Mouse (Mus musculus) liver, embryonic 13.5 days (tissue): Measurements from ENCODE around the gene Ncoa3. TPM values are rescaled to one million over a fixed set of nuclear protein-coding genes. Genes with fewer than 3 reads are reported as not detected.

ENCODE experiments used
- ATAC-seq: fragments of 200-750 bp; cut with Nextera tagmentation; 2 replicates; pipeline ENCODE4 v1.8.0; 2017; ENCODE audit warnings: low read depth, mild to moderate bottlenecking, moderate number of reproducible peaks, moderate library complexity
- DNase-seq: peaks from one replicate; pipeline ENCODE4 v3.0.0; 2022
- H3K27ac ChIP-seq: fragments of 300-500 bp; sonication (generic); 2 replicates; pipeline ENCODE4 v1.5.1; 2015; ENCODE audit warnings: moderate library complexity, mild to moderate bottlenecking, inconsistent platforms
- H3K27me3 ChIP-seq: fragments of 300-500 bp; sonication (generic); 2 replicates; pipeline ENCODE4 v1.6.1; 2015; ENCODE audit warnings: mild to moderate bottlenecking, inconsistent platforms
- H3K36me3 ChIP-seq: fragments of 300-500 bp; sonication (generic); 2 replicates; pipeline ENCODE4 v1.6.1; 2015; ENCODE audit warnings: mild to moderate bottlenecking, inconsistent platforms
- H3K4me1 ChIP-seq: fragments of 300-500 bp; sonication (generic); replicated peaks from 2 replicates; pipeline ENCODE4 v1.6.1; 2015; ENCODE audit warnings: inconsistent platforms
- H3K4me2 ChIP-seq: fragments of 300-500 bp; sonication (generic); 2 replicates; pipeline ENCODE4 v1.6.1; 2015; ENCODE audit warnings: inconsistent platforms, mild to moderate bottlenecking, moderate library complexity
- H3K4me3 ChIP-seq: fragments of 300-500 bp; sonication (generic); replicated peaks from 2 replicates; pipeline ENCODE4 v1.5.1; 2015; ENCODE audit warnings: mild to moderate bottlenecking, inconsistent platforms
- H3K9ac ChIP-seq: fragments of 300-500 bp; sonication (generic); 2 replicates; pipeline ENCODE4 v1.6.1; 2015; ENCODE audit warnings: mild to moderate bottlenecking, inconsistent platforms
- H3K9me3 ChIP-seq: fragments of 300-500 bp; sonication (generic); replicated peaks from 2 replicates; pipeline ENCODE4 v1.6.1; 2016; ENCODE audit warnings: inconsistent platforms
- WGBS: fragments of 180-500 bp; shearing (Covaris S2); methylation state at CpG from one replicate; pipeline ENCODE4 v1.1.7; 2015; ENCODE audit not compliant: insufficient replicate concordance; 5-methylcytosine and 5-hydroxymethylcytosine counted together
- polyA plus RNA-seq: library from polyadenylated mRNA; unstranded; fragments of >200 nt; fragmentation: Nextera tagmentation; extraction: Ambion mirVana; gene quantifications from 2 replicates; pipeline ENCODE4 v1.2.1, GENCODE M21; 2015

Ncoa3 gene
- polyA plus RNA-seq, 1 experiment from 2014 or later: 3.5 TPM

DNA sequence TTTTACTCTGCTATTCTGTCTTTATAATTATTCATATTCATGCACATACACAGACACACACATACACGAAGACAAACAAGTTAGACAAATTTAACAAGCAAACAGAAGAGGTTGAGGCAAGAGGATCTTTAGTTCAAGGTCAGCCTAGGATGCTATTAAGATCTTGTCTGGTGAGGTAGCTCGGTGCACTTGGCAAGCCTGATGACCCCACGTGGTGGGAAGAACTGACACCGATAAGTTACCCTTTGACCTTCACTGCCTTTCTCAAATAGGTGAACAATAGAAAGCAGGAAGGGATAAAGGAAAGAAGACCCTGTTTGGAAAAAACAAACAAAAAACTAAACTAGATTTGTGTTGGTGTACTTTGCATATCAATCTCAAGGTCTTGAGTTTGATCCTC, 10.0 kb downstream of the Ncoa3 start:
- Histone ChIP-seq H3K36me3 (no peaks in the 10 kb centered on the region), H3K4me2 (no peak overlapping the region), H3K4me3 (no peak overlapping the region), H3K9ac (no peak overlapping the region), H3K4me1 (peaks cover 42% of the 10 kb centered on the region), H3K27ac (no peak overlapping the region), H3K9me3 (no peaks in the 10 kb centered on the region), H3K27me3 (no peaks in the 10 kb centered on the region)
- DNase-seq (no peak), ATAC-seq (no peak)
- 57% methylated on average over 4 of the region's 4 CpGs for WGBS

DNA sequence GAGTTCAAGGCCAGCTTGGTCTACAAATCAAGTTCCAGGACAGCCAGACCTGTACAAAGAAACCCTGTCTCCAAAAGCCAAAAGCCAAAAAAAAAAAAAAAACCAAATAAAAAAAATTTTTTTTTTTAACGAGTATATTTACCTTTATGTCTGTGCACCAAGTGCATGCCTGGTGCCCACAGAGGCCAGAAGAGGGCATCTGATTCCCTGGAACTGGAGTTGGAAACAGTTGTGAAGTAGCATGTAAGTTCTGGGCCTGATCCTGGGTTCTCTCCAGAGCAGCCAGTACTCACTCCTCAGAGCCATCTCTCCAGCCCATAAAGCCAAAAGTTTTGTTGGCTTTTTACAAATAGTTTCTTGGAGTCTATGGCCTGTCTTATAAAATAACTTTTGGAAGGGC, 10.6 kb downstream of the Ncoa3 start:
- Histone ChIP-seq H3K4me2 (no peak overlapping the region), H3K36me3 (no peaks in the 10 kb centered on the region), H3K9ac (no peak overlapping the region), H3K4me3 (no peak overlapping the region), H3K27me3 (no peaks in the 10 kb centered on the region), H3K4me1 (peaks cover 42% of the 10 kb centered on the region), H3K9me3 (no peaks in the 10 kb centered on the region), H3K27ac (no peak overlapping the region)
- 31% methylated on average over 1 of the region's 1 CpGs for WGBS
- ATAC-seq (no peak), DNase-seq (no peak)

DNA sequence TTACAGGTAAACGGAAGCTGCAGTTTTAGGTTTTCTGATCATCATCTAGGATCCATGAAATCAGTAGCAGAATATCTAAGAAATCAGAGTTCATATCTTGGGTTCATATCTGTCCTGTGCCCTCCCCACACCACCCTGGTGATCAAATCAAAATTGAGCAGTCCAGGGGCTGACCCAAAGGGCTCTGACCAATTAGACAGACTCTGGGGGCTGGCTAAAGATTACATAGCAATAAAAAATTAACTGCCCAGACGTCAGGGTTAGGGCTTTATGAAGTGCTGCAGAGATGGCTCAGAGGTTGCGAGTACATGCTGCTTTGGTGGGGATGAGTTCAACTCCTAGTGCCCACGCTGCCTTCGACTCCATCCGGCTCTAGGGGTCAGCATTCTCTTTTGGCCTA, 14.6 kb downstream of the Ncoa3 start:
- Histone ChIP-seq H3K36me3 (no peaks in the 10 kb centered on the region), H3K27me3 (peaks cover 5% of the 10 kb centered on the region; the same call in 1 of the 2 replicates), H3K4me2 (no peak overlapping the region), H3K9me3 (no peaks in the 10 kb centered on the region), H3K4me1 (peaks cover 28% of the 10 kb centered on the region), H3K4me3 (no peak overlapping the region), H3K27ac (no peak overlapping the region), H3K9ac (no peak overlapping the region)
- WGBS: 77% methylated on average over 6 of the region's 6 CpGs
- DNase-seq (no peak), ATAC-seq (no peak)

GRCm38 (mm10) chr2:166008558-166009392, 16.3 kb downstream of the Ncoa3 start:
- H3K27ac ChIP-seq: no peak overlapping the region
- no peak overlapping the region for H3K4me2 ChIP-seq
- ATAC-seq: peak; percentile 18; the same call in 1 of the 2 replicates

GRCm38 (mm10) chr2:166009393-166009947, 17.0 kb downstream of the Ncoa3 start:
- WGBS: 65% methylated on average over 3 of the region's 3 CpGs

More at GRCm38 (mm10) chr2:166008558-166009392, 16.3 kb downstream of the Ncoa3 start:
- Histone ChIP-seq H3K4me3 (no peak overlapping the region), H3K9ac (no peak overlapping the region), H3K4me1 (peaks cover 29% of the 10 kb centered on the region), H3K36me3 (no peaks in the 10 kb centered on the region), H3K27me3 (peaks cover 5% of the 10 kb centered on the region; the same call in 1 of the 2 replicates), H3K9me3 (no peaks in the 10 kb centered on the region)
- DNase-seq: no peak
- WGBS: 64% methylated on average over 8 of the region's 8 CpGs

GRCm38 (mm10) chr2:166010321-166010720, 17.9 kb downstream of the Ncoa3 start:
- H3K9ac ChIP-seq: no peak overlapping the region
- peaks cover 29% of the 10 kb centered on the region for H3K4me1 ChIP-seq
- H3K27ac ChIP-seq: no peak overlapping the region
- H3K4me2 ChIP-seq: no peak overlapping the region
- no peaks in the 10 kb centered on the region for H3K36me3 ChIP-seq
- DNase-seq: no peak
- no peak overlapping the region for H3K4me3 ChIP-seq
- peaks cover 5% of the 10 kb centered on the region; the same call in 1 of the 2 replicates for H3K27me3 ChIP-seq
- WGBS: 75% methylated on average over 12 of the region's 12 CpGs
- ATAC-seq: no peak
- H3K9me3 ChIP-seq: no peaks in the 10 kb centered on the region

More at GRCm38 (mm10) chr2:166009393-166009947, 17.0 kb downstream of the Ncoa3 start:
- no peak for ATAC-seq
- Histone ChIP-seq H3K9ac (no peak overlapping the region), H3K4me3 (no peak overlapping the region), H3K4me2 (no peak overlapping the region), H3K36me3 (no peaks in the 10 kb centered on the region), H3K4me1 (peaks cover 29% of the 10 kb centered on the region), H3K27me3 (peaks cover 5% of the 10 kb centered on the region; the same call in 1 of the 2 replicates), H3K9me3 (no peaks in the 10 kb centered on the region), H3K27ac (no peak overlapping the region)
- no peak for DNase-seq

DNA sequence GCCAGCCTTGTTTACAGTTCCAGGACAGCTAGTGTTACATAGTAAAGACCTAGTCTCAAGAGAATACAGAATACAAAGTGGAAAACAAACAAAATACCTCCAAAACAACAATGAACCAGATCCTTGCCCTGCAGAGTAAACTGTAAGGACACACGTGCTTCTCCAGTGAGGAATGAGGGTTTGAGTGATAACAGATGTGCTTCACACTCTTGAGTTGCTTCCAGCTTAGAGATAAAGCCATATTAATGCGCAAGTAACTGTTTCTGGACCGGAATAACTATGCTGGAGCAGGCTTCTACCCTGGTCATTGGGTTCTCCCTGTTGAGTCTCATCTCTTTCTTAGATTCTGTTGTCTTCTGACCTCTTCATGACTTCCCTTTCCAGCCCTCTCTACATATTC, 19.0 kb downstream of the Ncoa3 start:
- no peak overlapping the region for H3K4me2 ChIP-seq
- WGBS: 23% methylated on average over 3 of the region's 3 CpGs

DNA sequence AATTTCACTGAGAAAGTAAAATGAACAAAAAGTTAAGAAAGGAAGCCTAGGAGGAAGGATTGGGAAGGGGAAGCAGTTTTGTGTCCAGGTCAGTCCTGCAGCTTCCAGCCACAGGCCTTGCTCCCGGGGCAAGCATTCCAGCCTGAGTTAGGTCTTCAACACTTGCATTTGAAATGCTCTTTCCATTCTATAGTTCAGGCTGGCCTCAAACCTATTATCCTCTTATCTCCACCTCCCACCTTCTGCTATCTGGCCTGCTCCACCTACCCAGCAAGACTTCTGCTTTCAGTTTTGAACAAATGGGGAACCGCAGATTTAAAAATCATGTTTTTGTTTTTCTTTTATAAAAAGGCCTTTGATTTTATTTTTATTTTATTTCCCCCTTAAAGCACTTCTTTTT, 19.7 kb downstream of the Ncoa3 start:
- DNase-seq (peak; percentile 40), ATAC-seq (no peak)
- WGBS: 10% methylated on average over 2 of the region's 2 CpGs
- H3K4me3 ChIP-seq: no peak overlapping the region
- no peaks in the 10 kb centered on the region for H3K9me3 ChIP-seq
- H3K36me3 ChIP-seq: no peaks in the 10 kb centered on the region
- H3K27ac ChIP-seq: no peak overlapping the region
- no peak overlapping the region for H3K9ac ChIP-seq
- peaks cover 35% of the 10 kb centered on the region for H3K4me1 ChIP-seq
- H3K27me3 ChIP-seq: peaks cover 5% of the 10 kb centered on the region; the same call in 1 of the 2 replicates
- no peak overlapping the region for H3K4me2 ChIP-seq

More for the DNA sequence above, 19.0 kb downstream of the Ncoa3 start:
- Histone ChIP-seq H3K4me1 (peaks cover 31% of the 10 kb centered on the region), H3K36me3 (no peaks in the 10 kb centered on the region), H3K9ac (no peak overlapping the region), H3K27ac (no peak overlapping the region), H3K4me3 (no peak overlapping the region), H3K9me3 (no peaks in the 10 kb centered on the region), H3K27me3 (peaks cover 5% of the 10 kb centered on the region; the same call in 1 of the 2 replicates)
- ATAC-seq: no peak
- DNase-seq: no peak

DNA sequence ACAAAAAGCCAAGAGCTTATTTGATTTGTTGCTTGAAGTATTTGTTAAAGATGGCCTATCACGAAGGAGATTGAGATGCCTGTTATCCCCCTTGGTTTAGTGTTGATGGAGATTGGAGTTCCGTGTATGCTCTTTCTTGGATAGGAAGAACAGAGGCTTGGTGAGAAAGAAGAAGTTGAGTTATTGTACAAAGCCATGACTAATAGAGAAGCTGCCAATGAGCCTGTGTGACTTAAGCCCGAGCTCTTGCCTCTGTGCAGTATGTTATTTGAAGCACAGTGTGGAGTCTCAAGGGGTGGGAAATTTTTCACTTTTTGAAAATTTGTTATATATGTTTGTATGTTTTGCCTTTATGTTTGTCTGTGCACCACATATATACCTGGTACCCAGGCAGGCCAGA, 26.3 kb downstream of the Ncoa3 start:
- Histone ChIP-seq H3K9me3 (no peaks in the 10 kb centered on the region), H3K9ac (no peak overlapping the region), H3K4me2 (no peak overlapping the region), H3K4me3 (no peak overlapping the region), H3K36me3 (no peaks in the 10 kb centered on the region), H3K27me3 (no peaks in the 10 kb centered on the region), H3K4me1 (peaks cover 34% of the 10 kb centered on the region), H3K27ac (no peak overlapping the region)
- DNase-seq (no peak), ATAC-seq (no peak)
- 50% methylated on average over 3 of the region's 3 CpGs for WGBS

GRCm38 (mm10) chr2:166020026-166020425, 27.6 kb downstream of the Ncoa3 start:
- 62% methylated on average over 2 of the region's 2 CpGs for WGBS
- ATAC-seq (no peak), DNase-seq (no peak)
- no peaks in the 10 kb centered on the region for H3K9me3 ChIP-seq
- no peak overlapping the region for H3K9ac ChIP-seq
- no peak overlapping the region for H3K4me3 ChIP-seq
- no peaks in the 10 kb centered on the region for H3K36me3 ChIP-seq
- no peaks in the 10 kb centered on the region for H3K27me3 ChIP-seq
- H3K4me2 ChIP-seq: no peak overlapping the region
- H3K4me1 ChIP-seq: peaks cover 41% of the 10 kb centered on the region
- no peak overlapping the region for H3K27ac ChIP-seq

GRCm38 (mm10) chr2:166021073-166021610, 28.7 kb downstream of the Ncoa3 start:
- H3K36me3 ChIP-seq: no peaks in the 10 kb centered on the region
- no peak for ATAC-seq

More at GRCm38 (mm10) chr2:166021073-166021610, 28.7 kb downstream of the Ncoa3 start:
- Histone ChIP-seq H3K4me3 (no peak overlapping the region), H3K9me3 (no peaks in the 10 kb centered on the region), H3K9ac (no peak overlapping the region), H3K27me3 (no peaks in the 10 kb centered on the region), H3K27ac (no peak overlapping the region), H3K4me1 (peaks cover 46% of the 10 kb centered on the region), H3K4me2 (no peak overlapping the region)
- WGBS: 17% methylated on average over 4 of the region's 4 CpGs
- no peak for DNase-seq
